Mouse (Mus musculus): ENCODE measurements around the gene Ubr4.
"Not testable (repeated sequence)": the region's sequence is repeated elsewhere in the genome, so short reads cannot be mapped to it uniquely, and the experiment has no call there.

Gene Ubr4

DNA sequence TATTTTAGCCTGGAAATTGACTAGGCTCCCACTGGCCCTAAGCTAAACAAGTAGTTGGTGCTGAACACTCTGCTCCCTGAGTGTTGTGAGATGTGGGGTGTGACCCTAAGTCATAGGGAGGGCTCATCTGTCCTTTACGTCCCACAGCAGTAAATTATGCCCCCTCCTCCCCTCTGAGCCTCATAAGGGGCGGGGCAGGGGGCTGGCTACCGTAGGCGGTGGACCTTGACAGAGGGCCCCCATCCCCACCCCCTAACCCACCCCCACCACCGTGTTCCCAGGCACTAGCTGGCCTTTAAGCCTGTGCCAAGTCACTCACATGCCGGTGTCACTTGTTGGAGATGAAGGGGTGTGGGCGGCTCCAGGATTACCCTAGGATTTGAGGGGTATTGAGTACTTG, 132.1 kb downstream of the Ubr4 start:
- no peak for DNase-seq (ENCODE audit: low read depth, low spot score)

DNA sequence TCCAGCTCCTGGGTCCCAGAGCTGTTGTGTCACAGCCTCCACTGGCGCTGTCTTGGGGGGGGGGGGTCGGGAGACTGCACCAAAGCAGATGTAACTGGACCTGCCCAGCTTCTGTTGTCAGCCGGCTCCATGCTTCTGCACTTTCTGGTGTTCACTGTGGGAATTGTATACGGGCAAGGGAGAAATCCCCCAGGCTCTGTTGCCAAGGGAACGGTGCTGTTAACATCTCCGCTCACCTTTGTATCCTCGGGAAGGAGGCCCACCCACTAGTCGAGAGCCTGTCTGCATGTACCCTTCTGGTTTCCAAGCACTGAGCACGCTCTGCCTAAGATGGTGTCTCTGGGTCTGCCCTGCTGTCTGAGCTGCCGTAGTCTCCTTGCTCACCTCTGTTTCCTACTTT, 134.7 kb downstream of the Ubr4 start:
- DNase-seq (ENCODE audit: low read depth, low spot score), result no peak

GRCm38 (mm10) chr4:139488325-139488724, 135.9 kb downstream of the Ubr4 start:
- no peak for DNase-seq (ENCODE audit: low read depth, low spot score)

DNA sequence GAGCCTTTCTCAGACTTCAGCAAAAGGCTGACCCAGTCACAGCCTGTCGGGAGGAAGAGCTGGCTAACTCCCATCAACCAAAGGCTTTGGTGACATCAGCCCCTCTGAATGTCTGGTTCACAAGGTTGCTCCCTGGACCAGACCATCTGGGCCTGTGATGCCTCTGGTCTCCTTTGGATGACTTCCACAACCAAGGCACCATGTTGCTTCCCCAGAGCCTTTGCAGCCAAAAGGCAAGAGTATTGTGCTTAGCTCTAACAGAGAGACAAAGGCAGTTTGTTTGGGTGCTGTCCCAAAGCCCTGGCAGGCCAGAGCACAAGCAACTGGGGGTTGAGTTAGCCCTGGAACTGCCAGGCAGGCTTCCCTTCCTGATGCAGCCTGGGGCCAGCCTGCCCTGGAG, 137.5 kb downstream of the Ubr4 start:
- no peak for DNase-seq (ENCODE audit: low read depth, low spot score)

DNA sequence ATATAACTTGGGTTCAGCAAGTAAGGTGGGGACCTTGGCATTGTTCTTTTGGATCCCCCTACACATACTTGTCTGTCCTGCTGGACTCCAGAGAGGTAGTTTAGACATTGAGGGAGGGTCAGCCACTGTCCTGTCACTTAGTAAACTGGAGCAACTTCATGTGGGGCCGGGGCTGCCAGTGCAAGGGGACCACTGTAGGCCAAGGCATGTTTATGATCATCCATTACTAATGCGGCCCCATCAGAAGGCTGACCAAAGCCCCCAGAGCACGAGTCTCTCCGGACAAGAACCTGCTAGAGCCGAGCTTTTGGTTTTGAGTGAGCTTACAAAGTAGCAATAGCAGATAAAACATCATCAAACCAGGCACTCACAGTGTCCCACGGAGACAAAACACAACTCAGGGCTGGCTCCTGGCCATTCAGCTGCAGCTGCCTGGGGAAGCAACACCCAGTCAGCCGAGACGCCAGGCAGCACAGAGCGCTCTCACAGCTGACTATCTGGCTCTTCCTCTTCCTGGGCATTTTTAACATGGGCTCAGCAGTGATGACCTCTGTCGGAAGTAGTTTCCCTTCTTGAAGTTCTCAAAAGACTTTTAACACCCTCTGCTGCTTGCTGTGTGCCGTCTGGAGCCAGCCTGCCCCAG, 138.1 kb downstream of the Ubr4 start:
- no peak for DNase-seq (ENCODE audit: low read depth, low spot score)

DNA sequence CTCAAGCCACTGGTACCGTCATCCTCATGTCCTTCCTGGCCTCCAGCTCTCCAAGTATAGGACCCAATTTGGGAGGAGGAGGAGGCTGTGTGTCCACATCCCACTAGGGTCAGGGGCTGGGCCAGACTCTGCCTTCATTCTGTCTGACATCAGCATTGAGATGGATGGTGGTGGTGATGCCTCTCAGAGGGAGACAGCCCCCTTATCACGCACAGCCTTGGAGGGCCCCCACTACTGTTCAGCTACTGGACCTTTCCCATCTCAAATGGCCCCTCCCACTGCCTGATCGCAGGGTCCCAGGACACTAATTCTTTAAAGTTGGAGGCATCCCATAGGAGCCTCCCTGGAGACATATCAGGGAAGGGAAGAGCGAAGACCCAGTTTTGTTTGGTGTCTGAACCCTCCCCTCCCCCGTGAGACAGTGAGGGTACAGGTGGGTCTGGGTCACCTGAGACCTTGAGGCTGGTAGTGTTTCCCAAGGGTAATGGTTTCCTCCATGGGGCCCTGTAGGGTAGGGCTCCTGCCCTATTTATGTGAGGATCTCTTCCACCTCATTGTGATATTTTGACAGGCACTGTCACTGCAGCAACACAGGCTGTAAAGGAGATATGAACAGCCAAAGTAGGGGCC, 139.2 kb downstream of the Ubr4 start:
- DNase-seq (ENCODE audit: low read depth, low spot score), result no peak

GRCm38 (mm10) chr4:139492258-139492833, 139.9 kb downstream of the Ubr4 start:
- no peak for DNase-seq (ENCODE audit: low read depth, low spot score)

DNA sequence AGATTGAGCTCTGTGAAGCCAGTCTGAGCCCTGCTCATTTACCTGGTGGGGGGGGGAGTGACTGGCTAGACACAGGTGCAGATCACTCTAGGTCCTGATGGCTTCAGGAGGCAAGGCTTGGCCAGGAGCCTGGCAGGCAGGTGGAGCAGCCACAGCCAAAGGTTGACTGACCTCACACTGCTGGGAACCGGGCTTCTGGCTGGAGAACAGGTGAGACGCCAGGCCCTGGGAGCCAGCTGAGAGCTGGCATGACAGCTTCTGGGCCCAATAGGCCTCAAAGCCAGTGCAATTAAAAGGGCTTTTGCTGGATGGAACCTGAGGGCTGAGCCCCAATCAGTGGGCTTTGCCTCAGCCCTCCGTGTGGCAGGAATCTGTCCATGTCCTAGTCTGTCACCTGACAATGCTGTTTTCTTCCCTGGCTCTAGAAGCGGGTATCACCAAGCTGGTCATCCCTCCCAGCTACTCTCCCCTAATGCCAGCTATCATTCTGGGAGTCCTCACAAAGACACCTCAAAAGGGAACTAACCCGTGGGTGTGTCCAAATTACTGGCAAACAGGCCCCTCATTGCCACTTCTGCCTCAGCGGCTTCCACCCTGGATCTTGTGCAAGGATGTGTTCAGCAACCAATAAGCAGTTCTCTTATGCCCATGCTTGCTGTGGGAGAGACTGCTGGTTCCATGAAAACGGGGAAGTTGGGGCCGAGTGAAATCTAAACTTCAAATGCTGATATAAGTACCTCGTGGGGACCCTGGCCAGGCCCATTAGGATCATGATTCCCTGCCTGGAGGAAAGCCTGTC, 141.0 kb downstream of the Ubr4 start:
- DNase-seq (ENCODE audit: low read depth, low spot score), result no peak

DNA sequence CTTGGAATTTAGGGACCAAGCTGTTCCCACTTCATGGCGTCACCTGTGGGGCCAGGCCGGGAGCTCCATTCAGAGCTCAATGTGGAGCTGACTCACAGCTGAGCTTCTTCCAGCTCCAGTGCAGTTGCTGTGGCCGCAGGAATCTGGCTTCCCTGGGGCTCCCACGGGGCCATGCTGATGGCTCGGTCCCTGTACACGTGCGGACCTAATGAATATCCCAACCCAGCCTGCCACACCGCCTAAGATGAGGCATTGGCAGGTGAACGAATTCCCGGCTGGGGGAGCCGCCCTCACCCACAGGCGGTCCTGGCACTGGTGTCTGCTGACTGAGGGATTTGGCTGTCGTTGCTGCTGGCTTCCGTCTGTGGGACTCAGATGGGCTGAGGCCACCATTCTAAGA, 148.4 kb downstream of the Ubr4 start:
- no peak for DNase-seq (ENCODE audit: low read depth, low spot score)

DNA sequence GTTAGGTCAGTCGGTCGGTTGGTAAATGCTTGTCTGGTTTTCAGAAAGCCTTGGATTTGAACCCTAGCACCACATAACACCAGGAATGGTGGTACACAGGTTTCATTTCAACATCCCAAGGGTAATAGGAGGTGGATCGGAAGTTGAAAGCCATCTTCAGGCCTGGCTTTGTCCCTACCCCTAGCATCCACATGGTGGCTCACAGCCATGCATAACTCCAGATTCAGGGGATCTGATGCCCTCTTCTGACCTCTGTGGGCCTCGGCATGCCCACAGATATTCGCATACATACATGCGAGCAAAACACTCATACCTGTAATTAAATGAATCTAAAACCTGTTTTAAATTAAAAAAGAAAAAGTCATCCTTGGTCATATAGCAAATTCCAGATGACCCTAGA, 149.3 kb downstream of the Ubr4 start:
- DNase-seq (ENCODE audit: low read depth, low spot score), result no peak

DNA sequence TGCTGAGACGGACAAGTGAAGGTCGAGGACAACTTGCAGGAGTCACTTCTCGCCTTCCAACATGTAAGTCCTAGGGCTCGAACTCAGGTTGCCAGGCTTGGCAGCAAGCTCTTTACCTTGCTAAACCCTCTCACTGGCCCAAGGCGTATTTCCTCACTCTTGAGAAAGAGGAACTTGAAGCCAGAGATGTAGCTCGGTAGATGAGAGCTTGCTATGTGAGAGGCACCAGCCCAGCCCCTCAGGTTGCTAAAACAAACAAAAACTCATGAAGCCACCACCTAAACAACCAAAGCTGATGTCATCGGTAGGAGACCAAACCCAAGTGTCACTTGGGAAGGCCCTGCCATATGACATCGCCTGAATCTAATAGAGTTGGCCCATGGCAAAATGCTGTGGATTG, 151.5 kb downstream of the Ubr4 start:
- DNase-seq (ENCODE audit: low read depth, low spot score), result no peak

DNA sequence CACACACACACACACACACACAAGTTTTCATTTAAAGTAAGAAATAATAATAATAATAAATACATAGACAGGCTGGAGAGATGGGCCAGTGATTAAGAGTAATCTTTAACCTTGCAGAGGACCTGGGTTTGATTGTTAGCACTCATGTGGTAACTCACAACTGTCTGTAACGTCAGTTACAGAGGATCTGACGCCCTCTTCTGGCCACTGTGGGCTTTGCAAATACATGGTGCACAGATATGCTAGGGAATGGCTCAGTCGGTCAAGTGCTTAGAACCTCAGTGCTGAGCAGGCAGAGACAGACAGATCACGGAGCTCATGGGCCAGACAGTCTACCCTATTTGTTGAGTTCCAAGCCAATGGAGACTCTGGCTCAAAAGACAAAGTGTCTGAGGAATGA, 153.3 kb downstream of the Ubr4 start:
- no peak for DNase-seq (ENCODE audit: low read depth, low spot score)

DNA sequence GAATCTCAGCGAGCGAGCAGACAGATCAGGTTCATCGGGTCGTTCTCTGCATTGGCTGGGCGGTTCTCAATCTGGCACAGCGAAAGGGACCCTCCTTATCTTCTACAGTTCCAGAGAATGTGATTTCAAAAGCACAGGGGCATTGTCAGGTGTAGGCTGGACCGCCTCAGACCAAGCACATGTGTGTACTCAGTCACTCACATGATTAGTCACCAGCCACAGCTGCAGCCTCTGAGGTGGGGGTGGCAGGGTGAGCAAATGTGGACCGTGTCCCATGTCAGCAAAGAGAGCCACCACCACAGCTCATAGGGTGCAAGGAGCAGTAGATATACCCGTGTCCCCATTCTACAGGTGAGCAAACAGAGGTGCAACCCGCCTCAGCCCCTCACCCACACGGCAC, 154.3 kb downstream of the Ubr4 start:
- DNase-seq (ENCODE audit: low read depth, low spot score), result no peak

DNA sequence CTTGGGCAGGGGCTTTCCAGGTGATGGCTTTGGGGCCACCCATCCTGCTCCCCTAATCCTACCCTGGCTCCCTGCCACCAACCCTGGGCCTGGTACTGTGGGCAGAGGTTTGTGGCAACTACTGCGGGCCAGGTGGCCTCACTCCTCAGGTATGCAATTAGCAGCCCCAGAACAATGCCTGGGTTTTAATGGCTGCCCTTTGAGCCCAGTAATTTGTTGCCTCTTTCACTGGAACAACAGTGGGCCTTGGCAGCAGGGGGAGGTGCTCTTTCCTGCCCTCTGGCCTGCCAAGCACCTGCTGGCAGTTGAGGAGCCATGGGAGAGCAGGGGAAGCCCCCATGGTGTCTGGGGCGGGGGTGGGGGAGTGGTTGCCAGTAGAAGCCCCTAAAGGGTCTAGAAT, 156.7 kb downstream of the Ubr4 start:
- no peak for DNase-seq (ENCODE audit: low read depth, low spot score)

DNA sequence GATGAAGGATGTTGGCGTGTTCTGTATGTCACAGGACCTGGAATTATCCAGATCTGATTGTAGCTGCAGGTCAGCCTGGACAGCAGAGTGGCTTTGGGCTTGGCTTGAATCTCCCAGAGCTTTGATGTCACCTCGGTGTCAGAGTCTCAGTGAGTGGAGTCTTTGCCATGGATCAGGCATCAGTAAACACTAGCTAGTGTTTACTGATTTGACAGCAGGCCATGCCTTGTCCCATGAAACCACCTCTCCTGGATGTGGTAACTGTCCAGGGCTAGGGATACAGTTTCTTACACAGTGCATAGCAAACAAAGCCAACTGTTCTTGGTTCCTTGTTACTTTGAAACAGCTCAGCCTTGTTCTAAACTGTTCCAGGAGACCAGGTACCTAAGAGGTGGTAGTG, 159.1 kb downstream of the Ubr4 start:
- no peak for DNase-seq (ENCODE audit: low read depth, low spot score)

GRCm38 (mm10) chr4:139512985-139513384, 160.6 kb downstream of the Ubr4 start:
- no peak for DNase-seq (ENCODE audit: low read depth, low spot score)

GRCm38 (mm10) chr4:139519221-139519620, 166.8 kb downstream of the Ubr4 start:
- DNase-seq (ENCODE audit: low read depth, low spot score), result no peak

DNA sequence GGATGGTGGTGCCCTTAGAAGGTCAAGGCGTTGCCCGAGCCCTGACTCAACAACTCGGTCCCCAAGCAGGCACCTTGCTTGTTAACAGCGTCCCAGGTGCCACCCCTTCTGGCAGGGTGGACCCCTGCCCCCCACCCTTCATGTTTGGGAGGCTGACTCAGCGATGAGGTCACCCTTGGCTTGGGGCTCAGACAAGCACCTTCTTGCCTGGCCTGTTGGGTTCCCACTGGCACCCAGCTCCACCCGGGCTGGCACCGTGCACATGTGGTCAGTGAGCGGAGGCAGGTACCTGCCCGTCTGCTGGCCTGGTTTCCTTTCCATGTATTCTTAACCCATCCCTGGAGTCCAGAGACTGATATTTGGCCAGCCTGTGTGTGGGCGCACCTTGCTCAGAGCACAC, 169.5 kb downstream of the Ubr4 start:
- no peak for DNase-seq (ENCODE audit: low read depth, low spot score)

GRCm38 (mm10) chr4:139526475-139526874, 174.1 kb downstream of the Ubr4 start:
- no peak for DNase-seq (ENCODE audit: low read depth, low spot score)

- not testable (repeated sequence) for DNase-seq (ENCODE audit: low read depth, low spot score)
These were observed 177.8 kb downstream of the Ubr4 start, which contains the start of gene Iffo2 for GRCm38 (mm10) chr4:139530248-139530647. Gene Iffo2, plus strand, starts transcription at chr4:139530548.

DNA sequence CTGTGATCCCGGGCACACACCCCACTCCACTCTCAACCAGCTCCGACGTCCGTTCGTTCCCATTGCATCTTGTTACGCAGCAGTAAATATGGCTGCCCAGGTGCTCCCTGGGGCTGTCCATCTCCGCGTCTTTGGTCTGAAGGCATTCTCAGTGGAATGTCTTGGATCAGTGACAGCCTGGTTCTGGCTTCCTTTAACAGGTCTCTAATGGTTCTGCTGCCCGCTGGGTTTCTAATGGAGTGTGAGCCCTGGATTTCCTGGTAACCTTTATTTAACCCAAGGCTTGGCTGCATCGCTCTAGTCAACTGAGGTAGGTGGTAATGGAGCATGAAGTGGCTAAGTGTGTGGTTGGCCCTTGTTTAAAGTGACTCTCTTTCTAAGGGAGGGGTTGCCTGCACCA, 179.7 kb downstream of the Ubr4 start:
- DNase-seq (ENCODE audit: low read depth, low spot score), result no peak

GRCm38 (mm10) chr4:139535127-139535695, 182.8 kb downstream of the Ubr4 start:
- no peak for DNase-seq (ENCODE audit: low read depth, low spot score)
